Mouse (Mus musculus): ENCODE measurements around the gene Wnt11. TPM values are rescaled to one million over a fixed set of nuclear protein-coding genes. Genes with fewer than 3 reads are reported as not detected.

Wnt11 gene
- polyA plus RNA-seq, 1 experiment from 2014 or later, result 12.3 TPM

GRCm38 (mm10) chr7:98822881-98823280 is 12.0 kb upstream of the Wnt11 start:
- Histone ChIP-seq H3K9me3 (ENCODE audit: control insufficient read depth, low read length) (no peaks in the 10 kb centered on the region), H3K4me3 (ENCODE audit: low read length) (no peak overlapping the region), H3K4me1 (replicated peaks; ENCODE audit: control insufficient read depth, insufficient read depth, low read length) (peaks cover 13% of the 10 kb centered on the region), H3K36me3 (ENCODE audit: control insufficient read depth, insufficient read depth, low read length) (no peaks in the 10 kb centered on the region), H3K27ac (ENCODE audit: low read length) (no peak overlapping the region), H3K27me3 (ENCODE audit: control insufficient read depth, insufficient read depth, low read depth, low read length) (no peaks in the 10 kb centered on the region), H3K4me2 (ENCODE audit: low read depth, low read length) (no peak overlapping the region), H3K9ac (ENCODE audit: low read length) (no peak overlapping the region)
- WGBS, result 42% methylated on average over 6 of the region's 6 CpGs
- peak; percentile 77 for ATAC-seq (ENCODE audit: low read depth)

- no peak overlapping the region for H3K27ac ChIP-seq (ENCODE audit: low read length)
- WGBS, result 54% methylated on average over 15 of the region's 15 CpGs
- H3K36me3 ChIP-seq (ENCODE audit: control insufficient read depth, insufficient read depth, low read length), result no peaks in the 10 kb centered on the region
- no peak overlapping the region for H3K9ac ChIP-seq (ENCODE audit: low read length)
- H3K4me3 ChIP-seq (ENCODE audit: low read length), result no peak overlapping the region
- ATAC-seq (ENCODE audit: low read depth), result no peak
- H3K4me2 ChIP-seq (ENCODE audit: low read depth, low read length), result no peak overlapping the region
- no peaks in the 10 kb centered on the region for H3K27me3 ChIP-seq (ENCODE audit: control insufficient read depth, insufficient read depth, low read depth, low read length)
- no peaks in the 10 kb centered on the region for H3K9me3 ChIP-seq (ENCODE audit: control insufficient read depth, low read length)
- H3K4me1 ChIP-seq (replicated peaks; ENCODE audit: control insufficient read depth, insufficient read depth, low read length), result peaks cover 7% of the 10 kb centered on the region
Measured at GRCm38 (mm10) chr7:98823896-98824822, 10.8 kb upstream of the Wnt11 start.

GRCm38 (mm10) chr7:98828052-98828451 is 6.9 kb upstream of the Wnt11 start:
- no peaks in the 10 kb centered on the region for H3K9me3 ChIP-seq (ENCODE audit: control insufficient read depth, low read length)
- WGBS, result 42% methylated on average over 3 of the region's 3 CpGs
- no peak overlapping the region for H3K4me2 ChIP-seq (ENCODE audit: low read depth, low read length)
- peaks cover 5% of the 10 kb centered on the region for H3K4me1 ChIP-seq (replicated peaks; ENCODE audit: control insufficient read depth, insufficient read depth, low read length)
- peak; percentile 13; the same call in 1 of the 2 replicates for ATAC-seq (ENCODE audit: low read depth)
- H3K36me3 ChIP-seq (ENCODE audit: control insufficient read depth, insufficient read depth, low read length), result no peaks in the 10 kb centered on the region
- no peak overlapping the region for H3K9ac ChIP-seq (ENCODE audit: low read length)
- H3K27me3 ChIP-seq (ENCODE audit: control insufficient read depth, insufficient read depth, low read depth, low read length), result peaks cover 9% of the 10 kb centered on the region; the same call in 1 of the 2 replicates
- no peak overlapping the region for H3K27ac ChIP-seq (ENCODE audit: low read length)
- H3K4me3 ChIP-seq (ENCODE audit: low read length), result no peak overlapping the region

GRCm38 (mm10) chr7:98828876-98829275 is 6.0 kb upstream of the Wnt11 start:
- H3K36me3 ChIP-seq (ENCODE audit: control insufficient read depth, insufficient read depth, low read length), result no peaks in the 10 kb centered on the region
- no peak overlapping the region for H3K27ac ChIP-seq (ENCODE audit: low read length)
- H3K4me2 ChIP-seq (ENCODE audit: low read depth, low read length), result no peak overlapping the region
- ATAC-seq (ENCODE audit: low read depth), result no peak
- no peaks in the 10 kb centered on the region for H3K9me3 ChIP-seq (ENCODE audit: control insufficient read depth, low read length)
- H3K27me3 ChIP-seq (ENCODE audit: control insufficient read depth, insufficient read depth, low read depth, low read length), result peaks cover 14% of the 10 kb centered on the region; the same call in 1 of the 2 replicates
- H3K9ac ChIP-seq (ENCODE audit: low read length), result no peak overlapping the region
- whole genome bisulfite sequencing, result 41% methylated on average over 7 of the region's 7 CpGs
- H3K4me3 ChIP-seq (ENCODE audit: low read length), result no peak overlapping the region
- peaks cover 2% of the 10 kb centered on the region for H3K4me1 ChIP-seq (replicated peaks; ENCODE audit: control insufficient read depth, insufficient read depth, low read length)

- no peak overlapping the region for H3K9ac ChIP-seq (ENCODE audit: low read length)
- peaks cover 18% of the 10 kb centered on the region for H3K27me3 ChIP-seq (ENCODE audit: control insufficient read depth, insufficient read depth, low read depth, low read length)
- no peaks in the 10 kb centered on the region for H3K9me3 ChIP-seq (ENCODE audit: control insufficient read depth, low read length)
- H3K36me3 ChIP-seq (ENCODE audit: control insufficient read depth, insufficient read depth, low read length), result no peaks in the 10 kb centered on the region
- H3K27ac ChIP-seq (ENCODE audit: low read length), result no peak overlapping the region
- no peak overlapping the region for H3K4me3 ChIP-seq (ENCODE audit: low read length)
- no peak overlapping the region for H3K4me2 ChIP-seq (ENCODE audit: low read depth, low read length)
- H3K4me1 ChIP-seq (replicated peaks; ENCODE audit: control insufficient read depth, insufficient read depth, low read length), result peaks cover 6% of the 10 kb centered on the region
- 65% methylated on average over 6 of the region's 6 CpGs for WGBS
- no peak for ATAC-seq (ENCODE audit: low read depth)
Measured at GRCm38 (mm10) chr7:98831290-98831689, 3.6 kb upstream of the Wnt11 start.

GRCm38 (mm10) chr7:98835519-98836441 is 868 bp downstream of the Wnt11 start:
- no peak for ATAC-seq (ENCODE audit: low read depth)
- no peak overlapping the region for H3K27ac ChIP-seq (ENCODE audit: low read length)
- peak overlapping the region; percentile 69 for H3K4me3 ChIP-seq (ENCODE audit: low read length)
- no peaks in the 10 kb centered on the region for H3K9me3 ChIP-seq (ENCODE audit: control insufficient read depth, low read length)
- no peaks in the 10 kb centered on the region for H3K36me3 ChIP-seq (ENCODE audit: control insufficient read depth, insufficient read depth, low read length)
- H3K4me2 ChIP-seq (ENCODE audit: low read depth, low read length), result peak overlapping the region; percentile 90
- peaks cover 29% of the 10 kb centered on the region for H3K27me3 ChIP-seq (ENCODE audit: control insufficient read depth, insufficient read depth, low read depth, low read length)
- H3K4me1 ChIP-seq (replicated peaks; ENCODE audit: control insufficient read depth, insufficient read depth, low read length), result peaks cover 28% of the 10 kb centered on the region
- under 1% methylated on average over 45 of the region's 46 CpGs for WGBS
- peak overlapping the region; percentile 77 for H3K9ac ChIP-seq (ENCODE audit: low read length)

- Histone ChIP-seq H3K9me3 (ENCODE audit: control insufficient read depth, low read length) (no peaks in the 10 kb centered on the region), H3K36me3 (ENCODE audit: control insufficient read depth, insufficient read depth, low read length) (no peaks in the 10 kb centered on the region), H3K4me1 (replicated peaks; ENCODE audit: control insufficient read depth, insufficient read depth, low read length) (peaks cover 31% of the 10 kb centered on the region), H3K27me3 (ENCODE audit: control insufficient read depth, insufficient read depth, low read depth, low read length) (peaks cover 24% of the 10 kb centered on the region), H3K9ac (ENCODE audit: low read length) (peak overlapping the region; percentile 77; the same call in 1 of the 2 replicates), H3K27ac (ENCODE audit: low read length) (no peak overlapping the region), H3K4me2 (ENCODE audit: low read depth, low read length) (peak overlapping the region; percentile 90), H3K4me3 (ENCODE audit: low read length) (peak overlapping the region; percentile 69)
- ATAC-seq (ENCODE audit: low read depth), result no peak
- WGBS, result 1% methylated on average over 23 of the region's 23 CpGs
Measured at GRCm38 (mm10) chr7:98836646-98837045, 1.7 kb downstream of the Wnt11 start.

GRCm38 (mm10) chr7:98837901-98838300 is 3.0 kb downstream of the Wnt11 start:
- no peaks in the 10 kb centered on the region for H3K36me3 ChIP-seq (ENCODE audit: control insufficient read depth, insufficient read depth, low read length)
- WGBS, result under 1% methylated on average over 17 of the region's 17 CpGs
- no peaks in the 10 kb centered on the region for H3K9me3 ChIP-seq (ENCODE audit: control insufficient read depth, low read length)
- peak overlapping the region; percentile 55 for H3K4me3 ChIP-seq (ENCODE audit: low read length)
- peaks cover 40% of the 10 kb centered on the region for H3K4me1 ChIP-seq (replicated peaks; ENCODE audit: control insufficient read depth, insufficient read depth, low read length)
- H3K9ac ChIP-seq (ENCODE audit: low read length), result peak overlapping the region; percentile 66
- peak; percentile 78 for ATAC-seq (ENCODE audit: low read depth)
- peak overlapping the region; percentile 23; the same call in 1 of the 2 replicates for H3K27ac ChIP-seq (ENCODE audit: low read length)
- H3K27me3 ChIP-seq (ENCODE audit: control insufficient read depth, insufficient read depth, low read depth, low read length), result peaks cover 21% of the 10 kb centered on the region
- peak overlapping the region; percentile 90 for H3K4me2 ChIP-seq (ENCODE audit: low read depth, low read length)

- Histone ChIP-seq H3K4me3 (ENCODE audit: low read length) (peak overlapping the region; percentile 55), H3K4me1 (replicated peaks; ENCODE audit: control insufficient read depth, insufficient read depth, low read length) (peaks cover 42% of the 10 kb centered on the region), H3K27ac (ENCODE audit: low read length) (no peak overlapping the region), H3K9ac (ENCODE audit: low read length) (peak overlapping the region; percentile 66), H3K27me3 (ENCODE audit: control insufficient read depth, insufficient read depth, low read depth, low read length) (peaks cover 16% of the 10 kb centered on the region), H3K4me2 (ENCODE audit: low read depth, low read length) (peak overlapping the region; percentile 90), H3K36me3 (ENCODE audit: control insufficient read depth, insufficient read depth, low read length) (no peaks in the 10 kb centered on the region), H3K9me3 (ENCODE audit: control insufficient read depth, low read length) (no peaks in the 10 kb centered on the region)
- under 1% methylated on average over 48 of the region's 48 CpGs for WGBS
- ATAC-seq (ENCODE audit: low read depth), result peak; percentile 37
Measured at GRCm38 (mm10) chr7:98838729-98839141, 3.8 kb downstream of the Wnt11 start.

Data from lung, embryonic 16.5 days (tissue).